Mouse (Mus musculus) cerebellum, adult 2 months (tissue): ENCODE data around the gene Repin1. TPM values are rescaled to one million over a fixed set of nuclear protein-coding genes. Genes with fewer than 3 reads are reported as not detected.
"Not testable (repeated sequence)": the region's sequence is repeated elsewhere in the genome, so short reads cannot be mapped to it uniquely, and the experiment has no call there.

ENCODE experiments used
- DNase-seq, 2 experiments: peaks; one replicate each; pipeline ENCODE4 v3.0.0; 2021
- H3K27ac ChIP-seq: fragments of 200-500 bp; 2 replicates; pipeline ENCODE4 v1.5.1; 2012; ENCODE audit warnings: low read length, control low read depth, inconsistent platforms; ENCODE audit not compliant: insufficient read depth
- H3K27me3 ChIP-seq: fragments of 200-500 bp; 2 replicates; pipeline ENCODE4 v1.6.1; 2012; ENCODE audit warnings: inconsistent platforms, mild to moderate bottlenecking, low read length, moderate library complexity; ENCODE audit not compliant: control insufficient read depth, insufficient read depth
- H3K4me1 ChIP-seq: fragments of 200-500 bp; 2 replicates; pipeline ENCODE4 v1.6.1; 2011; ENCODE audit warnings: low read length; ENCODE audit not compliant: control insufficient read depth, insufficient read depth
- H3K4me3 ChIP-seq: fragments of 200-500 bp; replicated peaks from 2 replicates; pipeline ENCODE3; 2011; ENCODE audit warnings: mild to moderate bottlenecking, low read depth, low read length, control low read depth; ENCODE audit not compliant: insufficient read depth
- CTCF ChIP-seq: fragments of 200-500 bp; IDR thresholded peaks from 2 replicates; pipeline ENCODE4 v1.5.1; 2011; ENCODE audit warnings: low read depth, mild to moderate bottlenecking, control low read depth, low read length, moderate library complexity, borderline replicate concordance; ENCODE audit not compliant: insufficient read depth
- POLR2A ChIP-seq: fragments of 200-500 bp; IDR thresholded peaks from 2 replicates; pipeline ENCODE4 v1.6.1; 2011; ENCODE audit warnings: low read length, control low read depth, borderline replicate concordance; ENCODE audit not compliant: insufficient read depth
- WGBS: fragments of 180-500 bp; shearing (Covaris S2); methylation state at CpG from one replicate; pipeline ENCODE4 v1.1.7; 2018; 5-methylcytosine and 5-hydroxymethylcytosine counted together
- polyA plus RNA-seq: library from polyadenylated mRNA; depleted of rRNA; stranded (reverse); fragments of >200 nt; gene quantifications from 2 replicates; pipeline ENCODE4 v1.2.3, GENCODE M21; 2012

The Repin1 gene
- polyA plus RNA-seq, 1 experiment, result 98.5 TPM

DNA sequence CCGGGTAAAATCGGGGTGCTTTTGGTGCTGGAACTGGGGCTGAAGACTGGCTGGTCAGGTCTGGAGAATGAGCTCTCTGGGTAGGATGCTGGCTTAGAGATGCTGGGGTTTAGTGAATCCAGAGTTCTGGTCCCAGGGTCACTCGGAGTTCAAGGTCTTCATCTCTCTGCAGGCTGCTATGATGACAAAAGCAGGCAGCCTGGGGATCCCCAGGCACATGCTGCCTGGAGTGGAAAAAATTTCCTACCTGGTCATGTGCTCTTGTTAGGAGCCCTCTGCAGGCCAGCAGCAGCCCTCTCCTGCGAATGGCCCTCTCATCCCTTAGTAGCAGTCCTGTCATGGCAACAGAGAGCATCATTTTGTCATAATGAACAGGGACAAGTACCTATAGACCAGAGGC is 19.8 kb downstream of the Repin1 start:
- 92% methylated on average over 4 of the region's 4 CpGs for WGBS
- TF ChIP-seq CTCF, result no peak
- TF ChIP-seq POLR2A, result no peak
- Histone ChIP-seq H3K4me1 (peaks cover 23% of the 10 kb centered on the region), H3K4me3 (no peak overlapping the region), H3K27ac (no peak overlapping the region), H3K27me3 (no peaks in the 10 kb centered on the region)
- no peak for DNase-seq

GRCm38 (mm10) chr6:48614756-48615155 is 21.1 kb downstream of the Repin1 start:
- no peak for DNase-seq
- H3K4me3 ChIP-seq, result no peak overlapping the region
- TF ChIP-seq CTCF (no peak), POLR2A (no peak)
- WGBS, result 93% methylated on average over 5 of the region's 5 CpGs
- no peak overlapping the region for H3K27ac ChIP-seq
- no peaks in the 10 kb centered on the region for H3K27me3 ChIP-seq
- peaks cover 11% of the 10 kb centered on the region for H3K4me1 ChIP-seq

DNA sequence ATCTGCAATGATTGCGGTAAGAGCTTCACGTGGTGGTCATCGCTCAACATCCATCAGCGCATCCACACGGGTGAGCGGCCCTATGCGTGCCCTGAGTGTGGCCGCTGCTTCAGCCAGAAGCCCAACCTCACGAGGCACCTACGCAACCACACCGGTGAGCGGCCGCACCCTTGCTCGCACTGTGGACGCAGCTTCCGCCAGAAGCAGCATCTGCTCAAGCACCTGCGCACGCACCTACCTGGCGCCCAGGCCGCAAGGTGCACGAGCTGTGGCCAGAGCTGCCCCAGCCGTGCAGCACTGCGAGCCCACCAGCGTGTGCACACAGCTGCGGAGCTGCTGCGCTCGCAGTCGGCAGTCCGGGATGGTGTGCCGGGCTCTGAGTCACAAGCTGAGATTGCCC is 26.3 kb downstream of the Repin1 start:
- Histone ChIP-seq H3K27me3 (no peaks in the 10 kb centered on the region), H3K4me1 (no peaks in the 10 kb centered on the region), H3K27ac (no peak overlapping the region), H3K4me3 (no peak overlapping the region)
- WGBS, result 96% methylated on average over 30 of the region's 30 CpGs
- DNase-seq, result no peak
- TF ChIP-seq POLR2A (no peak), CTCF (no peak)

DNA sequence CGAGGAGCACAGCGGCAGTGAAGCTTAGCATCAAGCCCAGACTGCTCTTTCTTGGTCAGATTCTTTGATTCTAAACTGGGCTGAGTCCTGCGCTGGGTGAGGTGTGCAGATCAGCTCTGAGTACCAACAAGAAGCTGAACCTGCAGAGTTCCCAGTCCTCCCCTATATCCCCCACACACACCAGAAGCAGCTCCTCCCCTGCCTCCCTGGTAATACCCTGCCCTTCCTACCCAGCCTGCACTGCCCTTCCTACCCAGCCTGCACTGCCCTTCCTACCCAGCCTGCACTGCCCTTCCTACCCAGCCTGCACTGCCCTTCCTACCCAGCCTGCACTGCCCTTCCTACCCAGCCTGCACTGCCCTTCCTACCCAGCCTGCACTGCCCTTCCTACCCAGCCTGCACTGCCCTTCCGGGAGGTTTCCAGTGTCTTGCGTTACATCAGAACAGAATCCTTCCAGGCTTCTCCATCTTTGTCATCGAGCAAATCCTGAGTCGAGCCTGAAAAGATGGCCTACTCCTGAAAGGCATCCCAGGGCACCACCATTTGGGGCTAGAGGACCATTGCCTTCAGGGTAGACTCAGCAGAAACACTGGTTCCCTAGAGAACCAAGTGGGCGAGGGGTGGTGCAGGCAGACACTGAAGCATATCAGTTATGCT is 28.6 kb downstream of the Repin1 start:
- peak overlapping the region; percentile 14 for H3K4me3 ChIP-seq
- H3K27ac ChIP-seq, DNase-seq, H3K27me3 ChIP-seq, H3K4me1 ChIP-seq: not testable (repeated sequence)
- WGBS, result 87% methylated on average over 8 of the region's 8 CpGs

- peaks cover 9% of the 10 kb centered on the region; the same call in 1 of the 2 replicates for H3K4me1 ChIP-seq
- H3K27ac ChIP-seq, result no peak overlapping the region
- DNase-seq, result no peak
- H3K4me3 ChIP-seq, result no peak overlapping the region
- TF ChIP-seq POLR2A (no peak), CTCF (no peak)
- H3K27me3 ChIP-seq, result no peaks in the 10 kb centered on the region
- WGBS, result 54% methylated on average over 1 of the region's 1 CpGs
These were observed 29.8 kb downstream of the Repin1 start for GRCm38 (mm10) chr6:48623460-48623859.

- DNase-seq, result no peak
These were observed 32.8 kb downstream of the Repin1 start, which contains the start of gene AI854703 for GRCm38 (mm10) chr6:48626464-48626863. TSS of gene AI854703 (plus strand) at chr6:48626764.

GRCm38 (mm10) chr6:48626984-48627383 is 33.3 kb downstream of the Repin1 start:
- TF ChIP-seq CTCF (no peak), POLR2A (peak; percentile 35; the same call in 1 of the 2 replicates)
- H3K27me3 ChIP-seq, result no peaks in the 10 kb centered on the region
- peak overlapping the region; percentile 65 for H3K27ac ChIP-seq
- WGBS, result under 1% methylated on average over 32 of the region's 32 CpGs
- peak; percentile 67 to 74 for DNase-seq
- peak overlapping the region; percentile 54 for H3K4me3 ChIP-seq
- H3K4me1 ChIP-seq, result peaks cover 13% of the 10 kb centered on the region; the same call in 1 of the 2 replicates

More at GRCm38 (mm10) chr6:48626464-48626863, 32.8 kb downstream of the Repin1 start, which contains the start of gene AI854703:
- 55% methylated on average over 8 of the region's 8 CpGs for WGBS
- Histone ChIP-seq H3K4me3 (peak within 1 kb of the TSS; percentile 54), H3K4me1 (peaks cover 13% of the 10 kb centered on the region; the same call in 1 of the 2 replicates), H3K27ac (peak within 1 kb of the TSS; percentile 65), H3K27me3 (no peaks in the 10 kb centered on the region)
- no peak for TF ChIP-seq POLR2A
- TF ChIP-seq CTCF, result no peak

- peak overlapping the region; percentile 54 for H3K4me3 ChIP-seq
- TF ChIP-seq CTCF (no peak), POLR2A (no peak)
- peak overlapping the region; percentile 65; the same call in 1 of the 2 replicates for H3K27ac ChIP-seq
- peaks cover 13% of the 10 kb centered on the region; the same call in 1 of the 2 replicates for H3K4me1 ChIP-seq
- DNase-seq, result peak; percentile 29 to 47
- H3K27me3 ChIP-seq, result no peaks in the 10 kb centered on the region
- 6% methylated on average over 7 of the region's 7 CpGs for WGBS
These were observed 33.8 kb downstream of the Repin1 start for GRCm38 (mm10) chr6:48627511-48627924.
